Mouse (Mus musculus) heart, adult 18-20 months (tissue): ENCODE data around the gene Fam120c. TPM values are rescaled to one million over a fixed set of nuclear protein-coding genes. Genes with fewer than 3 reads are reported as not detected.

ENCODE experiments used
- total RNA-seq, 2 experiments: library from RNA; stranded (reverse); gene quantifications; 2 replicates each; pipeline ENCODE4 v1.2.3; 2021

Fam120c gene
- total RNA-seq, 2 experiments from 2014 or later, result 14.5 to 14.9 TPM

Other genes starting within 250 kb of the Fam120c start
- gene Tsr2, start 247.6 kb upstream of the Fam120c start, total RNA-seq, result 10 to 100 TPM; 13.7 to 16.4 TPM
- under 1 TPM; 0.07 to 0.26 TPM for gene Wnk3, start 146.1 kb upstream of the Fam120c start, total RNA-seq
- gene Phf8, start 176.5 kb downstream of the Fam120c start, total RNA-seq, result 10 to 100 TPM; 12.2 to 17.8 TPM